Mouse (Mus musculus) midbrain, embryonic 12.5 days (tissue): Measurements from ENCODE around the gene Sap30l. TPM values are rescaled to one million over a fixed set of nuclear protein-coding genes. Genes with fewer than 3 reads are reported as not detected.
"Not testable (repeated sequence)": the region's sequence is repeated elsewhere in the genome, so short reads cannot be mapped to it uniquely, and the experiment has no call there.

ENCODE experiments used
- ATAC-seq: fragments of 200-750 bp; cut with Nextera tagmentation; 2 replicates; pipeline ENCODE4 v1.8.0; 2017; ENCODE audit warnings: low read depth, moderate TSS enrichment, moderate library complexity; ENCODE audit not compliant: low FRiP score
- H3K27ac ChIP-seq: fragments of 300-500 bp; sonication (generic); replicated peaks from 2 replicates; pipeline ENCODE4 v1.5.1; 2016; ENCODE audit warnings: mild to moderate bottlenecking
- H3K27me3 ChIP-seq: fragments of 300-500 bp; sonication (generic); 2 replicates; pipeline ENCODE4 v1.6.1; 2016; ENCODE audit warnings: mild to moderate bottlenecking
- H3K36me3 ChIP-seq: fragments of 300-500 bp; sonication (generic); 2 replicates; pipeline ENCODE4 v1.6.1; 2016
- H3K4me1 ChIP-seq: fragments of 300-500 bp; sonication (generic); 2 replicates; pipeline ENCODE4 v1.6.1; 2016
- H3K4me2 ChIP-seq: fragments of 300-500 bp; sonication (generic); replicated peaks from 2 replicates; pipeline ENCODE4 v1.6.1; 2016; ENCODE audit warnings: mild to moderate bottlenecking, moderate library complexity
- H3K4me3 ChIP-seq: fragments of 300-500 bp; sonication (generic); 2 replicates; pipeline ENCODE4 v1.5.1; 2016; ENCODE audit warnings: mild to moderate bottlenecking
- H3K9ac ChIP-seq: fragments of 300-500 bp; sonication (generic); replicated peaks from 2 replicates; pipeline ENCODE4 v1.6.1; 2016; ENCODE audit warnings: mild to moderate bottlenecking, moderate library complexity
- H3K9me3 ChIP-seq: fragments of 300-500 bp; sonication (generic); 2 replicates; pipeline ENCODE4 v1.6.1; 2016; ENCODE audit warnings: mild to moderate bottlenecking
- WGBS: fragments of 180-500 bp; shearing (Covaris S2); methylation state at CpG from one replicate; pipeline ENCODE4 v1.1.7; 2016; 5-methylcytosine and 5-hydroxymethylcytosine counted together
- polyA plus RNA-seq: library from polyadenylated mRNA; unstranded; fragments of >200 nt; fragmentation: Nextera tagmentation; extraction: Ambion mirVana; gene quantifications from 2 replicates; pipeline ENCODE4 v1.2.1, GENCODE M21; 2016

The Sap30l gene
- polyA plus RNA-seq, 1 experiment from 2014 or later, result 16.7 TPM

- Histone ChIP-seq H3K4me2 (no peak overlapping the region), H3K27me3 (peaks cover 48% of the 10 kb centered on the region), H3K27ac (no peak overlapping the region), H3K9ac (no peak overlapping the region), H3K4me1 (peaks cover 16% of the 10 kb centered on the region), H3K9me3 (no peaks in the 10 kb centered on the region), H3K36me3 (no peaks in the 10 kb centered on the region), H3K4me3 (no peak overlapping the region)
- ATAC-seq, result no peak
- WGBS, result 84% methylated on average over 7 of the region's 7 CpGs
These were observed 22.3 kb downstream of the Sap30l start for GRCm38 (mm10) chr11:57823714-57824113.

DNA sequence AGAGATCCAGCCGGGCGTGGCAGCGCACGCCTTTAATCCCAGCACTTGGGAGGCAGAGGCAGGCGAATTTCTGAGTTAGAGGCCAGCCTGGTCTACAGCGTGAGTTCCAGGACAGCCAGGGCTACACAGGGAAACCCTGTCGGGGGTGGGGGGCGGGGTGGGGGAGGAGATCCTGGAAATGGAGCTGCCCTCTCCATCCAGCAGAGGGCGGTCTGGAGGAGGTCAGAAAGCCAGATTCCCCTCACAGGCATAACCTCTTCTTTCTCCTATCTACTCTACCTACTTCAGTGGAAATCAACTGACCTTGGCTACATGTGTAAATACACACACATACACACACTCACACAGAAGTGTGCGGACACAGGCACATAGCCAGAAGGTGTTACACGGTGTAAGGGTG lies 23.8 kb downstream of the Sap30l start:
- WGBS, result 37% methylated on average over 10 of the region's 11 CpGs
- not testable (repeated sequence) for H3K9me3 ChIP-seq, H3K36me3 ChIP-seq, H3K9ac ChIP-seq, H3K4me2 ChIP-seq, H3K27ac ChIP-seq, H3K4me3 ChIP-seq, ATAC-seq
- peaks cover 25% of the 10 kb centered on the region for H3K4me1 ChIP-seq
- H3K27me3 ChIP-seq, result peaks cover 63% of the 10 kb centered on the region

DNA sequence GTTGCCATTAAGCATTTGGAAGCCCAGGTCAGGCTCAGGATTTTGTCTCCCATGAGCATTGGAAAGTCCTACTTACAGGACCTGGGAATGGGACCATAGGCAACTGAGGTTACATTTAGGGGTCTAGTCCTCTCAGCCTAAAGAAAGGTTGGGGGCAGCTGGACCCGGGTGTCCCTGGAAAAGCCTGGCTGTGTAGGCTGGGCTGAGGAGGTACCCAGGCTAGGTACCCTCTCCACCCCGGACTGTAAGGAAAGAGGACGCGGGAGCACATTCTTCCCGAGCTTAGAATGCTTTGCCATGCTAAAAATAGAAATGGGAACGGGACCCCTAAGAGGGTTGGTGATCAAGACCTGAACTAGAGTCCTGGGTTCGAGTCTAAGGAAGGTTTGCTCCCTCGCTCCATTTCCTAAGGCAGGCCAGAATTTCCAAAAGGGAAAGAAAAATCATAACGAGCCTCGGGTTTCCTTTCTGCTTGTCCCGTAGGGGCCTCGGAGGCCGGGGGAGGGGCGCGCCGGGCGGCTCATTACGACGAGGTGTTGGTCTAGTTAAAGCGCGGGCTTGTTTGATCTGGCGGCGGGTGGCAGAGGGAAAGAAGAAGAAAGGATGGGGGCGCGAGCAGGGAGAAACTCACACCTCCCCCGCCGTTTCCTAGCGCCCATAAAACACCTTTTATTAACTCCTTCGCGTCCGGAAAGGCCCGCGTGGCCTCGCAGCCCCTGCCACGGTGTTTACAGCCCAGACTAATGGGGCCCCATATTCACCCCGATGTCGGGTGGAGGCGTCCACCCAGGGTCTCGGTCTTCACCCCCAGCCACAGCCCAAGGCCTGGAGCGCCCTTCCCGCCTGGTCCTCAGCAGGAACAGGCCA lies 25.8 kb downstream of the Sap30l start:
- H3K4me2 ChIP-seq, result peak overlapping the region; percentile 47
- WGBS, result under 1% methylated on average over 41 of the region's 41 CpGs
- H3K4me3 ChIP-seq, result peak overlapping the region; percentile 28
- no peak overlapping the region for H3K27ac ChIP-seq
- H3K9me3 ChIP-seq, result no peaks in the 10 kb centered on the region
- no peak for ATAC-seq
- peaks cover 83% of the 10 kb centered on the region for H3K27me3 ChIP-seq
- peaks cover 25% of the 10 kb centered on the region for H3K4me1 ChIP-seq
- H3K36me3 ChIP-seq, result no peaks in the 10 kb centered on the region
- no peak overlapping the region for H3K9ac ChIP-seq

GRCm38 (mm10) chr11:57827915-57828545 lies 26.6 kb downstream of the Sap30l start:
- WGBS, result under 1% methylated on average over 33 of the region's 33 CpGs
- Histone ChIP-seq H3K4me2 (peak overlapping the region; percentile 47), H3K4me1 (peaks cover 28% of the 10 kb centered on the region), H3K4me3 (peak overlapping the region; percentile 28), H3K9ac (no peak overlapping the region), H3K36me3 (no peaks in the 10 kb centered on the region), H3K9me3 (no peaks in the 10 kb centered on the region), H3K27me3 (peaks cover 91% of the 10 kb centered on the region), H3K27ac (no peak overlapping the region)
- ATAC-seq, result no peak

DNA sequence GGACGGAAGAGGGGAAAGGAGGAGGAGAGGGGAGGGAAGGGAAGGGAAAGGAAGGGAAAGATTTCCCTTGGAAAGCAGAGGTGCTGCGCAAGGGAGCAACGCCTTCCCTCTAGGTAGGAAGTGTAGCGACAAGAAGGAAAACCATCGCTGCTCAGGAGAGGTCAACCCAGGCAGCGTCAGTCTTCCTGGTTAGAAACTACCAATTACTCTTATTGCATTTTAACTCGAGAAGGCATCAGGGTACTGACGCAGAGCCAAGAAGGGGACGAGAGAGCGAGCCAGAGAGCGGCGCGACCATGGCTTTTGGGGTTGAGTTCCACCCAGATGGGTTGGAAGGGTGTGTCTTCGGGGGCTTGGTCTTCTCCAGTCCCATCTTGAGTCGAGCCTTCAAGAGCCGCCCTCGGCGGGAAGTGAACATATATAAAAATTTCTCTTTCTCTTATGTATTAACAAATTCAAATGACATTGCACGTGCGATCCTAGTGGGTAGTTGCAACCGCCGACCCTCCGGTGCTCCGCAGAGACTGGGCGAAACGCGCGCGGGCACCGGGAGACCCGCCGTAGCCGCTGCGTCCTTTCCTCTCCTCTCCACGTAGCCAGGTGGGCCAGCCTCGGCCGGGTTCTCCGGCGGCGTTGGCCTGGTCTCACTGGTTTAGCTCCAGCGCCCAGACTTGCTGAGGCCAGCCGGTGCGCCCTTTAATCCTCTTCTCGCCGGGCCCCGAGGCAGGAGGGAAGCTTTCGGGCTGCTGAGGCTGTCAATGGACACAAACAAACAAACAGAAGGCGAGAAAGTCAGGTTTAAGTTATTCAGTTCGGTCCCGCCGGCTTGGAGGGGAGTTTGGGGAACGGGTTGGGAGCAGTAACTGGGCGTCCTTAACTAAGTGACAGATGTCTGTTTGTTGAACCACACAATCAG lies 27.8 kb downstream of the Sap30l start:
- 1% methylated on average over 53 of the region's 53 CpGs for WGBS
- Histone ChIP-seq H3K27ac (no peak overlapping the region), H3K4me2 (0 out of 2 replicates have a peak overlapping the region, but pooled peaks have one; percentile 8), H3K4me3 (peak overlapping the region; percentile 13), H3K27me3 (peaks cover 95% of the 10 kb centered on the region), H3K36me3 (no peaks in the 10 kb centered on the region), H3K4me1 (peaks cover 28% of the 10 kb centered on the region), H3K9ac (no peak overlapping the region), H3K9me3 (no peaks in the 10 kb centered on the region)
- ATAC-seq, result no peak

- no peak overlapping the region for H3K9ac ChIP-seq
- H3K4me2 ChIP-seq, result no peak overlapping the region
- peaks cover 28% of the 10 kb centered on the region for H3K4me1 ChIP-seq
- no peak overlapping the region for H3K27ac ChIP-seq
- WGBS, result 7% methylated on average over 17 of the region's 17 CpGs
- peaks cover 96% of the 10 kb centered on the region for H3K27me3 ChIP-seq
- H3K9me3 ChIP-seq, result no peaks in the 10 kb centered on the region
- H3K4me3 ChIP-seq, result no peak overlapping the region
- ATAC-seq, result no peak
- H3K36me3 ChIP-seq, result no peaks in the 10 kb centered on the region
These were observed 28.7 kb downstream of the Sap30l start for GRCm38 (mm10) chr11:57829871-57830775.

- Histone ChIP-seq H3K4me1 (peaks cover 28% of the 10 kb centered on the region), H3K9me3 (no peaks in the 10 kb centered on the region), H3K9ac (no peak overlapping the region), H3K4me3 (no peak overlapping the region), H3K4me2 (no peak overlapping the region), H3K36me3 (no peaks in the 10 kb centered on the region), H3K27ac (no peak overlapping the region), H3K27me3 (peaks cover 99% of the 10 kb centered on the region)
- no peak for ATAC-seq
- WGBS, result under 1% methylated on average over 31 of the region's 31 CpGs
These were observed 29.9 kb downstream of the Sap30l start for GRCm38 (mm10) chr11:57831281-57831781.

DNA sequence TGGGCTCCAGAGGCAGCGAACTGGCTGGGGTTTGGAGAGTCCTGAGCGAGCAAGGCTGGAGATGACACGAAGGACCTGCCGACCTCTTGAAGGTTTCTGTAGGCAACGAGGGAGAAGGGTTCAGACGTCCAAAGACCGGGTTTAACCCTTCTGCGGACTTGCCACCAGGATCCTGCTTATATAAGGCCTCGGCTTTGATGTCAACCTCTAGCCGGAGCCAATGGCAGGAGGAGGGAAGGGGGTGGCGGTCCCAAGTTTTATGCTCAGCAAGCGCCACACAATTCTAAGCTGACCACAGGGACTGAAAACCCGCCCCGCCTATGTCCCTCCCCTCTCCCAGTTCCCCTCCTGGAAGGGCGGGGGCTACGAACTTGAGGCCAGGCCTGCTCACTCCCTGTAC lies 30.4 kb downstream of the Sap30l start:
- no peak for ATAC-seq
- H3K27me3 ChIP-seq, result peaks cover 99% of the 10 kb centered on the region
- WGBS, result under 1% methylated on average over 16 of the region's 16 CpGs
- H3K27ac ChIP-seq, result no peak overlapping the region
- peaks cover 30% of the 10 kb centered on the region for H3K4me1 ChIP-seq
- no peak overlapping the region for H3K4me3 ChIP-seq
- H3K4me2 ChIP-seq, result no peak overlapping the region
- H3K36me3 ChIP-seq, result no peaks in the 10 kb centered on the region
- no peaks in the 10 kb centered on the region for H3K9me3 ChIP-seq
- H3K9ac ChIP-seq, result no peak overlapping the region

GRCm38 (mm10) chr11:57832552-57833201 lies 31.2 kb downstream of the Sap30l start, which contains the start of gene Hand1:
Hand1 (minus strand) TSS chr11:57832818.
- H3K27me3 ChIP-seq, result peaks cover 99% of the 10 kb centered on the region
- H3K27ac ChIP-seq, result no peak within 1 kb of the TSS
- ATAC-seq, result no peak
- 0 out of 2 replicates have a peak within 1 kb of the TSS, but pooled peaks have one; percentile 11 for H3K4me2 ChIP-seq
- no peak within 1 kb of the TSS for H3K9ac ChIP-seq
- no peaks in the 10 kb centered on the region for H3K36me3 ChIP-seq
- H3K4me1 ChIP-seq, result peaks cover 27% of the 10 kb centered on the region
- no peaks in the 10 kb centered on the region for H3K9me3 ChIP-seq
- no peak within 1 kb of the TSS for H3K4me3 ChIP-seq
- WGBS, result under 1% methylated on average over 23 of the region's 23 CpGs

DNA sequence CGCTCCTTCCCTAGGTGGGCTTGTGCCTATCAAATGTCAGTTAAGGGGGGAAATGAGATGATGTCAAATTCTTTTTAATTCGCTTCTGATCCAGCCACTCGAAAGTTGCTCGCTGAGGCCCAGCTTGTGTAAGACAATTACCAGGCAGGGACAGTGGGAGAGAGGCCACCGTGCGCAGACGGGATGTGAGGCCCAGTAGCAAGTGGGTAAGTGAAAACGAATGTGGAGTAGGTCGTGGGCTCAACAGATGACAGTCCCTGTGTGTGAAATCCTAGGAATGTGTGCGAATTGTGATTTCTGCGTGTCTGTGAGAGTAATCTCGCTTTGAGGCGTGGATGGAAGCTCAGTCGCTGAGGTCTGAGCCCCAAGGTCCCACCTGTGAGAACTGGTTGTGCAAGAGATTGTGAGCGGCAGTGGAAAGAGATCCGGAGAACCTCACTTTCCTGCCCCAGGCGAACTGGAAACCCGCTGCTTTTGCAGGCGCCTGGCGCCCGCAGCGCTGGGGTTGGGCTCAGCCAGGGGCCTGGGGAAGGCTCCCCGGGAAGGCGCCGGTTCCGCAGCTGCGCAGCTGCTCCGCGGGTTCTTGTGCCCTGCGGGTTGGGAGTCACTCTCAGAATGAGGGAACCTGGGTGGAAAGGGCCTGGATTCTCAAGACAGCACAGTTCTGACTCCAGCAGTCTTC lies 32.0 kb downstream of the Sap30l start:
- no peak overlapping the region for H3K4me3 ChIP-seq
- 0 out of 2 replicates have a peak overlapping the region, but pooled peaks have one; percentile 11 for H3K4me2 ChIP-seq
- H3K36me3 ChIP-seq, result no peaks in the 10 kb centered on the region
- peaks cover 99% of the 10 kb centered on the region for H3K27me3 ChIP-seq
- no peak overlapping the region for H3K9ac ChIP-seq
- H3K27ac ChIP-seq, result no peak overlapping the region
- no peaks in the 10 kb centered on the region for H3K9me3 ChIP-seq
- 1% methylated on average over 30 of the region's 30 CpGs for WGBS
- no peak for ATAC-seq
- H3K4me1 ChIP-seq, result peaks cover 19% of the 10 kb centered on the region
